Mouse (Mus musculus) ovary, postnatal 14 days (tissue): ENCODE measurements at regions not wholly inside any gene's neighbourhood (a gene's known extent, or its start where the extent isn't known, plus 50 kb on each side); places are given as distances from the start of the nearest gene placed in this dataset.

ENCODE experiments used
- DNase-seq: peaks from one replicate; pipeline ENCODE4 v3.0.0; 2022; ENCODE audit warnings: low spot score

GRCm38 (mm10) chrX:162210848-162211247 lies 51.3 kb upstream of the Nhs start:
- DNase-seq = no peak
